Mouse (Mus musculus): ENCODE measurements around the gene Grin3a. TPM values are rescaled to one million over a fixed set of nuclear protein-coding genes. Genes with fewer than 3 reads are reported as not detected.
A peak's percentile ranks its signal among the peaks of the same experiment; 100 is the strongest.

Grin3a gene
- polyA plus RNA-seq, 1 experiment from 2014 or later = 11.5 TPM

DNA sequence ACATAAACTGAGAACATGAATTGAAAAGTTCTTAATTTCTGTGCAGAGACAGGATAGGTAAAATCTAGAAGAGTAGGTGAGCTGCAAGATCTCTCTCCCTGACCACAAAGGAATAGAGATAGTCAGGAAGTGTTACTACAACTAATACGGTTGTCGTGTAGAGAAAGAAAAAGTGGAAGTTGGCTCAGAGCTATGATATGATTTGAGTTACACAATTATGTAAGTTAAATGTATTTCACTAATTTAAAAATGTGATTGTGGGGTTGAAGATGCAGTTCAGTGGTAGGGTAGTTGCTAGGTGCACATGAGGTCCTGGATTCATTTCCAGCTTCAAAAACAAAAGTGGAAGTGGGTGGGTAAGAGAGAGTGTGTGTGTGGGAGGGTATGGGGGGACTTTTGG, 103.6 kb downstream of the Grin3a start:
- 96% methylated on average over 2 of the region's 2 CpGs for WGBS
- Histone ChIP-seq H3K4me2 (no peak overlapping the region), H3K4me1 (replicated peaks) (peaks cover 4% of the 10 kb centered on the region; the same call in 1 of the 2 replicates), H3K27me3 (no peaks in the 10 kb centered on the region), H3K36me3 (no peaks in the 10 kb centered on the region), H3K27ac (no peak overlapping the region), H3K9ac (no peak overlapping the region), H3K4me3 (no peak overlapping the region), H3K9me3 (no peaks in the 10 kb centered on the region; the same call in 1 of the 2 replicates)
- no peak for ATAC-seq (ENCODE audit: low FRiP score)

GRCm38 (mm10) chr4:49740796-49741766, 104.5 kb downstream of the Grin3a start:
- Histone ChIP-seq H3K4me1 (replicated peaks) (peaks cover 4% of the 10 kb centered on the region; the same call in 1 of the 2 replicates), H3K9ac (no peak overlapping the region), H3K27me3 (no peaks in the 10 kb centered on the region), H3K36me3 (no peaks in the 10 kb centered on the region), H3K4me2 (no peak overlapping the region), H3K27ac (no peak overlapping the region), H3K9me3 (no peaks in the 10 kb centered on the region; the same call in 1 of the 2 replicates), H3K4me3 (no peak overlapping the region)
- ATAC-seq (ENCODE audit: low FRiP score) = no peak
- whole genome bisulfite sequencing = 78% methylated on average over 5 of the region's 5 CpGs

DNA sequence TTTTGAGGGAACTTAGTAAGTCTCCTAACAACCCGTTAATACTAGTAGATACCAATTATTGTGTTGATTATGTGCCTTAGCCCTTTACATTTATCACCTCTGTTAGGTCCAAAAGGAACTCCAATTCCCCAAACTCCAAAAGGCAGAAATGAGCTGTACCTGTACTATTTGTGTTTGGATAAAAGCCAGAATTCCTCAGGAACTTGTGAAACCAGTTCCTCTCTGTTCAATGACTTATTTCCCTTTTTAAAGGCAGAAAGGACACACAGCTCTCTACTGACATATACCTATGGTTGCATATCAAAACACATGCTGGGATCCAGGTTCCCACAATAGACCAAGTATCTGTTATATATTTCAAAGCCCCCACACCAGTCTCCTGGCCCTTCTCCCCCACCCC, 106.0 kb downstream of the Grin3a start:
- Histone ChIP-seq H3K36me3 (no peaks in the 10 kb centered on the region), H3K27me3 (no peaks in the 10 kb centered on the region), H3K4me1 (replicated peaks) (peaks cover 4% of the 10 kb centered on the region; the same call in 1 of the 2 replicates), H3K4me2 (no peak overlapping the region), H3K27ac (no peak overlapping the region), H3K9me3 (no peaks in the 10 kb centered on the region; the same call in 1 of the 2 replicates), H3K4me3 (no peak overlapping the region), H3K9ac (no peak overlapping the region)
- no peak for ATAC-seq (ENCODE audit: low FRiP score)
- WGBS = 87% methylated on average over 1 of the region's 1 CpGs

- H3K4me3 ChIP-seq = no peak overlapping the region
- no peaks in the 10 kb centered on the region for H3K36me3 ChIP-seq
- WGBS = 75% methylated on average over 3 of the region's 3 CpGs
- no peaks in the 10 kb centered on the region for H3K27me3 ChIP-seq
- H3K9me3 ChIP-seq = no peaks in the 10 kb centered on the region
- H3K9ac ChIP-seq = no peak overlapping the region
- H3K4me1 ChIP-seq (replicated peaks) = no peaks in the 10 kb centered on the region
- H3K27ac ChIP-seq = no peak overlapping the region
- no peak overlapping the region for H3K4me2 ChIP-seq
- no peak for ATAC-seq (ENCODE audit: low FRiP score)
These were observed 116.2 kb downstream of the Grin3a start for GRCm38 (mm10) chr4:49729326-49729725.

DNA sequence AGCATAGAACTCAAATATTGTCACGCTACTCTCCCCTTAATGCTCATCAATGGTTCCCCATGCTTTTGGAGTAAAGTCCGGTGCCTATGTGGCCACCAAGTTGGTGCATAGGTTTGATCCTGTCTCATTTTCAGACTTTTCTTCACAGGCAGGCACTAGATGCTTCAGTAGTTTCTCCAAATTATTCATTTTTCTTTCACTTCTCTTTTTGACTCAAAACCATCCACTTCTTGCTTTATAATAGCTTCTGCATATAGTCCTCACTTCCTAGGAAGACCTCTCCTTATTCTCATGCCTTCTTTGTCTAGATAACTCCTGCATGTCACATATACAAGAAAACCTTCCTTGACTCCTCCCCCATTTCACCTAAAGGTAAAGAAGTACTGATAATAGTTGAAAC, 121.6 kb downstream of the Grin3a start:
- Histone ChIP-seq H3K9me3 (no peaks in the 10 kb centered on the region), H3K27ac (no peak overlapping the region), H3K36me3 (no peaks in the 10 kb centered on the region), H3K4me2 (no peak overlapping the region), H3K4me3 (no peak overlapping the region), H3K9ac (no peak overlapping the region), H3K27me3 (no peaks in the 10 kb centered on the region), H3K4me1 (replicated peaks) (no peaks in the 10 kb centered on the region)
- ATAC-seq (ENCODE audit: low FRiP score) = no peak
- WGBS = 99% methylated on average over 2 of the region's 2 CpGs

DNA sequence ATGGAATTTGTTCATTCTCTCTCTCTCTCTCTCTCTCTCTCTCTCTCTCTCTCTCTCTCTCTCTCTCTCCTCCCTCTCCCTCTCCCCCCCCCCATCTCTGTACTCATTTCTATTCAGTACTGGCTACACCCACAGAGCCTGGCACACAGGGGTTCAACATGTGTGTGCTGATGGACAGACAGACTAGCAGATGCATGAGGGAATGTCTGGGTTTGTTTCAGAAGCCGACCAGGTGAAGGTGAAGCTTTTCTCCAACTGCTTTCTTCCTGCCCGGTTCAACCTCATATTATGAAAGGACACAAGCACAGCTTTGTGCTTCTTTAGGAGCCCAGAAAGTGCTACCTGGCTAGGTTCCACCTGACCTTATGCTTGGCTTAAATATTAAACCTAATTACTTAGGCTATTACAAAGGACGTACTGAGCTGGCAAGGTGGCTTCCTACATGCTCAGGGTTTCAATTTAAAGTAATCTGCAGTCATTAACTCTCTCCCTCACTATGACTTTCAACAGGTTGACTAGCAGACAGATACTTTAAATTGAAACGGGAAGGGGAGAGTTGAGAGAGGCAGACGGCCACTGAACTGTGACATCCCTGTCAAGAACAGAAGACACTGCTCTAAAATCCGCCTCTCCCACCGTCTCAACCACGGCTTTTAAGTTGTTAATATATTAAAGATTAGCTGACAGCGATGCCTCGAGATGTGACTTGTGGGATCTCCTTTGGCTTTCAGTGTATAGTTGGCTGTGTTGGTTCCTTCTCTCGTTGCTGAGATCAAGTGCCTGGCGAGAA, 153.9 kb downstream of the Grin3a start:
- H3K36me3 ChIP-seq = no peaks in the 10 kb centered on the region
- no peak overlapping the region for H3K4me3 ChIP-seq
- no peak overlapping the region for H3K9ac ChIP-seq
- WGBS = 75% methylated on average over 12 of the region's 12 CpGs
- H3K9me3 ChIP-seq = no peaks in the 10 kb centered on the region
- H3K4me2 ChIP-seq = no peak overlapping the region
- H3K4me1 ChIP-seq (replicated peaks) = peaks cover 8% of the 10 kb centered on the region
- H3K27ac ChIP-seq = no peak overlapping the region
- no peak for ATAC-seq (ENCODE audit: low FRiP score)
- no peaks in the 10 kb centered on the region for H3K27me3 ChIP-seq

GRCm38 (mm10) chr4:49688594-49689288, 156.8 kb downstream of the Grin3a start:
- H3K9me3 ChIP-seq = no peaks in the 10 kb centered on the region
- no peaks in the 10 kb centered on the region for H3K36me3 ChIP-seq
- WGBS = 14% methylated on average over 9 of the region's 9 CpGs
- 0 out of 2 replicates have a peak overlapping the region, but pooled peaks have one; percentile 58 for H3K27ac ChIP-seq
- peak; percentile 89 for ATAC-seq (ENCODE audit: low FRiP score)
- 0 out of 2 replicates have a peak overlapping the region, but pooled peaks have one; percentile 35 for H3K9ac ChIP-seq
- H3K4me2 ChIP-seq = no peak overlapping the region
- H3K27me3 ChIP-seq = no peaks in the 10 kb centered on the region
- H3K4me3 ChIP-seq = no peak overlapping the region
- peaks cover 8% of the 10 kb centered on the region for H3K4me1 ChIP-seq (replicated peaks)

GRCm38 (mm10) chr4:49681812-49682211, 163.7 kb downstream of the Grin3a start, which contains the start of gene Ppp3r2:
Gene Ppp3r2 (minus strand): TSS chr4:49682024.
- 91% methylated on average over 13 of the region's 13 CpGs for WGBS
- H3K27ac ChIP-seq = no peak within 1 kb of the TSS
- H3K27me3 ChIP-seq = no peaks in the 10 kb centered on the region
- no peaks in the 10 kb centered on the region for H3K4me1 ChIP-seq (replicated peaks)
- H3K9ac ChIP-seq = no peak within 1 kb of the TSS
- H3K9me3 ChIP-seq = no peaks in the 10 kb centered on the region
- no peak for ATAC-seq (ENCODE audit: low FRiP score)
- no peak within 1 kb of the TSS for H3K4me2 ChIP-seq
- no peaks in the 10 kb centered on the region for H3K36me3 ChIP-seq
- no peak within 1 kb of the TSS for H3K4me3 ChIP-seq

- no peaks in the 10 kb centered on the region for H3K36me3 ChIP-seq
- ATAC-seq (ENCODE audit: low FRiP score) = no peak
- no peaks in the 10 kb centered on the region for H3K4me1 ChIP-seq (replicated peaks)
- H3K9ac ChIP-seq = no peak overlapping the region
- H3K9me3 ChIP-seq = no peaks in the 10 kb centered on the region
- no peak overlapping the region for H3K4me2 ChIP-seq
- WGBS = 92% methylated on average over 11 of the region's 11 CpGs
- no peak overlapping the region for H3K4me3 ChIP-seq
- no peaks in the 10 kb centered on the region for H3K27me3 ChIP-seq
- H3K27ac ChIP-seq = no peak overlapping the region
These were observed 165.2 kb downstream of the Grin3a start for GRCm38 (mm10) chr4:49680171-49680875.

DNA sequence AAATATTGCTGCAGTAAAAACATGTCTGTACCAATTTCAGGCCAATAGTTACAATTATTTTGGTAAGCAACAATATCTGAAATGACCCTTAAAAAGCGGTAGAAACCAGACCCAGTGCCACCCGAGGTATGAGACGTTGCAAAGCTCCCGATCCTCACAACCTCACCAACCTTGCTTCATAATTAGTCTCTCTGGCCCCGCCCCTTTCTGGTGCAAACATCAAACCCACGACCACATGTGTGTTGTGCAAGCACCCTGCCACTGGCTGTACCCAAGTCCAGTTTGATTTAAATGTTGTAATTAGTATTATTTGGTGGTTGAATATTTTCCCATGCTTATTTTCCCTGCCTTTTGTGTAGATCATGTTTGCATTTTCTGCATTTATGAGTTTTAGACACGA, 168.8 kb downstream of the Grin3a start:
- 83% methylated on average over 7 of the region's 7 CpGs for WGBS
- H3K4me1 ChIP-seq (replicated peaks) = no peaks in the 10 kb centered on the region
- no peak overlapping the region for H3K9ac ChIP-seq
- H3K27me3 ChIP-seq = no peaks in the 10 kb centered on the region
- H3K9me3 ChIP-seq = no peaks in the 10 kb centered on the region
- no peak overlapping the region for H3K27ac ChIP-seq
- H3K36me3 ChIP-seq = no peaks in the 10 kb centered on the region
- H3K4me3 ChIP-seq = no peak overlapping the region
- ATAC-seq (ENCODE audit: low FRiP score) = no peak
- H3K4me2 ChIP-seq = no peak overlapping the region

- H3K9me3 ChIP-seq = no peaks in the 10 kb centered on the region
- no peak overlapping the region for H3K4me3 ChIP-seq
- H3K27me3 ChIP-seq = no peaks in the 10 kb centered on the region
- no peak for ATAC-seq (ENCODE audit: low FRiP score)
- H3K36me3 ChIP-seq = 0 out of 2 replicates have a peak, but pooled peaks cover 3% of the 10 kb centered on the region
- H3K4me1 ChIP-seq (replicated peaks) = no peaks in the 10 kb centered on the region
- WGBS = 93% methylated on average over 6 of the region's 6 CpGs
- H3K27ac ChIP-seq = no peak overlapping the region
- H3K9ac ChIP-seq = no peak overlapping the region
- H3K4me2 ChIP-seq = no peak overlapping the region
These were observed 169.5 kb downstream of the Grin3a start for GRCm38 (mm10) chr4:49676071-49676470.

Data from hindbrain, embryonic 13.5 days (tissue).